Mouse (Mus musculus) CD4-positive, CD25-positive, alpha-beta regulatory T cell, adult 4 months (primary cell): ENCODE measurements around the gene Prkx. TPM values are rescaled to one million over a fixed set of nuclear protein-coding genes. Genes with fewer than 3 reads are reported as not detected.

ENCODE experiments used
- polyA plus RNA-seq, 2 experiments: library from polyadenylated mRNA; unstranded; fragments of 100-300 nt; shearing (Covaris generic); gene quantifications; one replicate each; pipeline ENCODE4 v1.2.1; 2017

Prkx gene
- polyA plus RNA-seq, 2 experiments from 2014 or later, result 23.0 to 25.3 TPM

Other genes with a start within 250 kb of the Prkx start
- not detected for gene Pbsn, start 57.3 kb upstream of the Prkx start, polyA plus RNA-seq
- not detected for gene Gm14744, start 68.5 kb upstream of the Prkx start, polyA plus RNA-seq
- not detected for gene 5430402E10Rik, start 128.8 kb upstream of the Prkx start, polyA plus RNA-seq